Mouse (Mus musculus) left cerebral cortex, postnatal 25 days (tissue): ENCODE measurements at regions not wholly inside any gene's neighbourhood (a gene's known extent, or its start where the extent isn't known, plus 50 kb on each side); places are given as distances from the start of the nearest gene placed in this dataset.
"Not testable (repeated sequence)": the region's sequence is repeated elsewhere in the genome, so short reads cannot be mapped to it uniquely, and the experiment has no call there.

Experiments
- DNase-seq, 2 experiments: peaks; one replicate each; pipeline ENCODE4 v3.0.0; 2022; ENCODE audit warnings: low spot score in 2 of 2, mixed read lengths in 1 of 2
- intact Hi-C: fragments of 180-260 bp; cut with DNase I; formaldehyde crosslinking; loops from one replicate; pipeline ENCODE4 v1.15.1; 2025

DNA sequence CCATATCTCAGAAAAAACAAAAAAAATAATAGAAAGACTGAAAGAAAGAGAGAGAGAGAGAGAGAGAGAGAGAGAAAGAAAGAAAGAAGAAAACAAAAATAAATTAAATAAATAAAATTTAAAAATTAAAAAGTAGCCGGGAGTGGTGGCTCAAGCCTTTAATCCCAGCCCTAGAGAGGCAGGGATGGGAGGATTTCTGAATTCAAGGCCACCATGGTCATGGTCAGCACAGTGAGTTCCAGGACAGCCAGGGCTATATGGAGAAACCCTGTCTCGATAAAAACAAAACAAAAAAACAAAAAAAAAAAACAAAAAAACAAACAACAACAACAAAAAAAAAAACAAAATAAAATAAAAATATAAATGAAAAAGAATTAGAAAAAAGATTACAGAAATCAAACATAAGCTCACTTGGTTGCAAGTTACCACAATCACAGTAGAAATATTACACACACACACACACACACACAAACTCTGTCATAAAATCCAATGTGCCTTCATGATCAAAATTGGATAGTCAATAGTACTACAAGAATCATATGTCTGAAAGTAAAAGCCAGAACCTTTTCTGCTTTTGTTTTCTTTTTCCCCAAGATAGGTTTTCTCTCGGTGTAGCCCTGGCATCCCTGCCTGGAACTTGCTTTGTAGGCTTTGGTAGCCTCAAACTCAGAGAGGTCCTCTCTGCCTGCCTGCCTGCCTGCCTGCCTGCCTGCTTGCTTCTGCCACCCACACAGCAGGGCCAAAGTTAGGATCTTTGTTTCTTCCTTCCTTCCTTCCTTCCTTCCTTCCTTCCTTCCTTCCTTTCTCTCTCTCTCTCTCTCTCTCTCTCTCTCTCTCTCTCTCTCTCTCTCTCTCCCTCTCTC, 476.1 kb upstream of the Olfr161 start:
- DNase-seq: peak; percentile 11 to 24

GRCm38 (mm10) chr16:3115336-3116112, 475.3 kb upstream of the Olfr161 start:
- intact Hi-C loops: not testable (repeated sequence)
- peak; percentile 33 to 39 for DNase-seq

More for the DNA sequence above, 476.1 kb upstream of the Olfr161 start:
- intact Hi-C loops: not testable (repeated sequence)

DNA sequence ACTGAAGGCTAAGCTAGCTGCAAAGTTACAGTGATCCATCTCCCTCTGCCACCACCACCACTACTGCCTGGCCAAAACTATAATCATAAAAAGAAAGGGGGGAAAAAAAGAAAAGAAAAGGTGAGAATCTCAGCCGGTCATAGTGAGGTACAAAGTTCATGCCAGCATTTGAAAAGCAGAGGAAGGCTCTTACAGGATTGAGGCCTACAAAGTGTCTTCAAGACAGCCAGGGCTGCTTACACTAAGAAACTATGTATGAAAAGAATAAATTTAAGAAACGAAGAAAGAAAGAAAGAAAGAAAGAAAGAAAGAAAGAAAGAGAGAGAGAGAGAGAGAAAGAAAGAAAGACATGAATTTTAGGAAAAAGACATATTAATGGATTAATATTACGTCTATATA, 474.7 kb upstream of the Olfr161 start:
- intact Hi-C loops: not testable (repeated sequence)
- peak; percentile 51 to 67 for DNase-seq

- intact Hi-C loops, DNase-seq: not testable (repeated sequence)
Measured at GRCm38 (mm10) chr16:3121216-3121615, 469.6 kb upstream of the Olfr161 start.

- DNase-seq, intact Hi-C loops: not testable (repeated sequence)
Measured at GRCm38 (mm10) chr16:3122145-3122860, 468.5 kb upstream of the Olfr161 start.

DNA sequence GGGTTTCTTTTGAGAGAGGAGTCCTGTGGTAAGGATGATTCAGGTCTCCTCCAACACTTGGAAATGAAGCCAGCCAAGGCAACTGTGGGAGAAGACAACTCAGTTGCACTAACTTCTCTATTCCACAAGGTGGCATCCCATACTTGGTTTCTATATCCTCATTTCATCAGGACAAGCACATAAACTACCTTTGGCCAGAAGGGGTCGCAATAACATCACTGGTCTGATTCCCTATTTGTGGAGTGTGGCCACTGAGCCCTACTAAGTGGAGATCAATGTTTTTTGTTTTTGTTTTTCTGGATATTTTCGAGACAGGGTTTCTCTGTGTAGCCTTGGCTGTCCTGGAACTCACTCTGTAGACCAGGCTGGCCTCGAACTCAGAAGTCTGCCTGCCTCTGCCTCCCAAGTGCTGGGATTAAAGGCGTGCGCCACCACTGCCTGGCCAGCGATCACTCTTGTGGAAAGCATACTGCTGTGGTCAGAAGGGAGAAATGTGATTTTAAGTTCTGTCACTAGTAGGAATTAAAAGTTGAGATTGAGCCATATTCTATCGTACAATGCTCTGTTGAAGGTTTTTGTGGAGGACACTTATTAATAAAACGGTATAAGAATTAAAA, 467.9 kb upstream of the Olfr161 start:
- peak; percentile 26 to 45 for DNase-seq
- intact Hi-C loops: not testable (repeated sequence)

DNA sequence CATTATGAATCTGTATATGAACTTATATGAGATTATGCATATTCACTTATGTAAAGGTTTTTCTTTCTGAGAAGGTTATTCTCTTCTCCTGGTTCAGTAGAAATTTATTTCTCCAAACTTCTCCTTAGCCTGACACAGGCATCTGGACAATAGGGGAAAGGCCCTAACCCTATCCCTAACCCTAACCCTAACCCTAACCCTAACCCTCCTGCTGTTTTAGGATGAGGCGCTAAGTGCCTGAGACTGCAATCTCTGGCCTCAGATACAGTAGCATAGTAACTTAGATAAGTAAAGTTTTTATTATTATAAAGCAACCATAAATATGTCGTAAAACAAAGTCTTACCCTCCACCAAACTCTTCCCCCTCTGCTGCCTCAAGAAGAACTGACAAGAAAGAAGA, 463.5 kb upstream of the Olfr161 start:
- intact Hi-C loops, DNase-seq: not testable (repeated sequence)
